Mouse (Mus musculus) cortical plate, adult 2 months (tissue): ENCODE measurements around the gene Efcab9.

Source experiments
- CTCF ChIP-seq: fragments of 200-500 bp; IDR thresholded peaks from 2 replicates; pipeline ENCODE4 v1.5.1; 2011; ENCODE audit warnings: mild to moderate bottlenecking, control low read depth, low read length; ENCODE audit not compliant: insufficient read depth; ENCODE audit errors: extremely low read depth
- POLR2A ChIP-seq: fragments of 200-500 bp; IDR thresholded peaks from 2 replicates; pipeline ENCODE4 v1.6.1; 2011; ENCODE audit warnings: mild to moderate bottlenecking, low read length, control low read depth; ENCODE audit not compliant: insufficient read depth; ENCODE audit errors: extremely low read depth

- TF ChIP-seq POLR2A = no peak
- no peak for TF ChIP-seq CTCF
These were observed 23.3 kb upstream of the Efcab9 start for GRCm38 (mm10) chr11:32555103-32555689.
